Mouse (Mus musculus): ENCODE measurements around the gene Chkb. TPM values are rescaled to one million over a fixed set of nuclear protein-coding genes. Genes with fewer than 3 reads are reported as not detected.

Chkb gene
- polyA plus RNA-seq (2016; fragmentation: Nextera tagmentation; extraction: Ambion mirVana), result 59.2 and 61.8 TPM in 2 replicates

- WGBS, result 1% methylated on average over 70 of the region's 70 CpGs
- Histone ChIP-seq H3K27ac (peak within 1 kb of the TSS; percentile 96), H3K27me3 (no peaks in the 10 kb centered on the region), H3K9me3 (no peaks in the 10 kb centered on the region), H3K36me3 (peaks cover 25% of the 10 kb centered on the region), H3K4me1 (replicated peaks) (peaks cover 24% of the 10 kb centered on the region), H3K4me2 (peak within 1 kb of the TSS; percentile 87), H3K4me3 (replicated peaks) (peak within 1 kb of the TSS; percentile 74), H3K9ac (replicated peaks) (peak within 1 kb of the TSS; percentile 75)
- peak; percentile 90 for ATAC-seq (ENCODE audit: insufficient number of reproducible peaks, insufficient read depth, low FRiP score, low TSS enrichment, low read depth)
These were observed at the start of gene Chkb, which contains the start of the genes C730034F03Rik and Gm44502 for GRCm38 (mm10) chr15:89429352-89430221. Gene Chkb (minus strand): TSS chr15:89429908. Gene C730034F03Rik (plus strand): TSS chr15:89429589. Gene Gm44502 (minus strand): TSS chr15:89429696.

DNA sequence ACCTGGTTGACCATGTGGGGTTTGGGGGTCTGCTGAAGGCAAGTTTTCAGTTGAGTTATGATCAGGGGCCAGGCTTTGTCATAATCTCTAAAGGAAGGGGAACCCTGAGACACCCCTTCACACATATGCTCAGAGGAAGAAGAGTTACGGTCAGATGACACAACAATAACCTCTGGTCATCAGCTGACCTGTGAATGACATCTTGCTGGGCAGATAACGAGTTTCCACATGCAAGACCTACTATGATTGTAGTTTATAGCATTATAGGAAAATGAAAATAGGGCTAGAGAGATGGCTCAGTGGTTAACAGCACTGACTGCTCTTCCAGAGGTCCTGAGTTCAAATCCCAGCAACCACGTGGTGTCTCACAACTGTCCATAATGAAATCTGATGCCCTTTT is 48.9 kb upstream of the Chkb start:
- 0 out of 2 replicates have a peak, but pooled peaks cover 7% of the 10 kb centered on the region for H3K9me3 ChIP-seq
- no peak overlapping the region for H3K27ac ChIP-seq
- 81% methylated on average over 3 of the region's 3 CpGs for WGBS
- H3K27me3 ChIP-seq, result peaks cover 5% of the 10 kb centered on the region; the same call in 1 of the 2 replicates
- H3K4me2 ChIP-seq, result no peak overlapping the region
- H3K4me3 ChIP-seq (replicated peaks), result no peak overlapping the region
- H3K4me1 ChIP-seq (replicated peaks), result peaks cover 9% of the 10 kb centered on the region; the same call in 1 of the 2 replicates
- no peak overlapping the region for H3K9ac ChIP-seq (replicated peaks)
- ATAC-seq (ENCODE audit: insufficient number of reproducible peaks, insufficient read depth, low FRiP score, low TSS enrichment, low read depth), result no peak
- no peaks in the 10 kb centered on the region for H3K36me3 ChIP-seq

GRCm38 (mm10) chr15:89477806-89478205 is 48.1 kb upstream of the Chkb start:
- no peak for ATAC-seq (ENCODE audit: insufficient number of reproducible peaks, insufficient read depth, low FRiP score, low TSS enrichment, low read depth)
- 48% methylated on average over 8 of the region's 8 CpGs for WGBS
- Histone ChIP-seq H3K9me3 (0 out of 2 replicates have a peak, but pooled peaks cover 7% of the 10 kb centered on the region), H3K4me3 (replicated peaks) (no peak overlapping the region), H3K27me3 (peaks cover 5% of the 10 kb centered on the region; the same call in 1 of the 2 replicates), H3K27ac (no peak overlapping the region), H3K36me3 (no peaks in the 10 kb centered on the region), H3K4me2 (no peak overlapping the region), H3K4me1 (replicated peaks) (peaks cover 9% of the 10 kb centered on the region; the same call in 1 of the 2 replicates), H3K9ac (replicated peaks) (no peak overlapping the region)

- Histone ChIP-seq H3K9me3 (0 out of 2 replicates have a peak, but pooled peaks cover 3% of the 10 kb centered on the region), H3K4me2 (peak within 1 kb of the TSS; percentile 85), H3K27me3 (peaks cover 5% of the 10 kb centered on the region; the same call in 1 of the 2 replicates), H3K36me3 (no peaks in the 10 kb centered on the region), H3K27ac (peak within 1 kb of the TSS; percentile 41; the same call in 1 of the 2 replicates), H3K9ac (replicated peaks) (peak within 1 kb of the TSS; percentile 72), H3K4me3 (replicated peaks) (peak within 1 kb of the TSS; percentile 59), H3K4me1 (replicated peaks) (peaks cover 9% of the 10 kb centered on the region; the same call in 1 of the 2 replicates)
- no peak for ATAC-seq (ENCODE audit: insufficient number of reproducible peaks, insufficient read depth, low FRiP score, low TSS enrichment, low read depth)
- 33% methylated on average over 9 of the region's 9 CpGs for WGBS
These were observed 47.4 kb upstream of the Chkb start, which contains the start of gene Arsa for GRCm38 (mm10) chr15:89477091-89477491. Gene Arsa (minus strand): TSS chr15:89477425.

- Histone ChIP-seq H3K27me3 (peaks cover 5% of the 10 kb centered on the region; the same call in 1 of the 2 replicates), H3K4me2 (peak overlapping the region; percentile 85), H3K9me3 (no peaks in the 10 kb centered on the region), H3K9ac (replicated peaks) (peak overlapping the region; percentile 72), H3K4me3 (replicated peaks) (peak overlapping the region; percentile 59), H3K4me1 (replicated peaks) (peaks cover 9% of the 10 kb centered on the region; the same call in 1 of the 2 replicates), H3K36me3 (no peaks in the 10 kb centered on the region), H3K27ac (peak overlapping the region; percentile 41; the same call in 1 of the 2 replicates)
- peak; percentile 10; the same call in 1 of the 2 replicates for ATAC-seq (ENCODE audit: insufficient number of reproducible peaks, insufficient read depth, low FRiP score, low TSS enrichment, low read depth)
- 5% methylated on average over 5 of the region's 5 CpGs for WGBS
These were observed 46.7 kb upstream of the Chkb start for GRCm38 (mm10) chr15:89476475-89476815.

DNA sequence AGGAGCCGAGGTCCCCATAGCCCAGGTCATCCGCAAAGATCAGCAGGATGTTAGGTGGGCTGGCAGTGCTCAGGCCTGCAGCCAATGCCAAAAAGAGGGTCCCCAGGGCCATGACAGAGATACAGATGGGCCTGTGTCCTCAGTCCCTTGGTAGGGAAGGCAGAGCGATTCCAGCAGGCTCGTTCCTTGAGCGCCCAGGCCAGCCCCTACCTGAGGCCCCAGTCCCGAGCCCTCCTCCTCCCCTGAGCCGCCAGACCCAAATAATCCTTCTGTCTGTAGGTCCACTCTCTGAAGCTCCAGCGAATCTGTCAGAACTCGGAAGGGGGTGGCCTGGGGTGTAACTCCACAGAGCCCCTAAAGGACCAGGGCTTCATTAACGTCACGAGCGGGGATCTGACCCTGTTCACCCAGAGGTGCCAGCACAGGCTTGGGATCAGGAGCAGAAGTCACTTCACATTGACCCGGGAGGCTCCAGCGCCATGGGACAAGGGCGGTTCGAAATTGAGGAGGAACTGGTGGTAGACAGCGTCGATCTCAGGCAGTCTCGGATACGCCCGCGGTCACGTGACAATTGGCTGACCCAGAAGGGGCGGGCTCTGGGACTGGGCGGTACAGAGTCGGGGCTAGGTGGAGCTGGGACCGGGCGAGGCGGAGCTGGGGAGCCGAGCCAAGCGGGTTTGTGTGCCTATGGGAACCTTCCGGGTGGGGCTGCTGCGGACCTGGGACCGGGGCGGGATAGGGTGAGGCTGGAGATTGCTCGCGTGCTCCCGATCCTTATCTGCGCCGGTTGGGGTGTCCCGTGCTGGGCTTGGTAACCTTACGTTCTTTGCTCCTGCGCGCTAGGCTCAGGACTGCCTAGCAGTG is 46.1 kb upstream of the Chkb start:
- Histone ChIP-seq H3K4me3 (replicated peaks) (peak overlapping the region; percentile 59), H3K36me3 (no peaks in the 10 kb centered on the region), H3K27me3 (peaks cover 5% of the 10 kb centered on the region; the same call in 1 of the 2 replicates), H3K4me1 (replicated peaks) (peaks cover 9% of the 10 kb centered on the region; the same call in 1 of the 2 replicates), H3K9ac (replicated peaks) (peak overlapping the region; percentile 72), H3K27ac (peak overlapping the region; percentile 41; the same call in 1 of the 2 replicates), H3K4me2 (peak overlapping the region; percentile 85), H3K9me3 (no peaks in the 10 kb centered on the region)
- WGBS, result 8% methylated on average over 44 of the region's 44 CpGs
- ATAC-seq (ENCODE audit: insufficient number of reproducible peaks, insufficient read depth, low FRiP score, low TSS enrichment, low read depth), result peak; percentile 96

DNA sequence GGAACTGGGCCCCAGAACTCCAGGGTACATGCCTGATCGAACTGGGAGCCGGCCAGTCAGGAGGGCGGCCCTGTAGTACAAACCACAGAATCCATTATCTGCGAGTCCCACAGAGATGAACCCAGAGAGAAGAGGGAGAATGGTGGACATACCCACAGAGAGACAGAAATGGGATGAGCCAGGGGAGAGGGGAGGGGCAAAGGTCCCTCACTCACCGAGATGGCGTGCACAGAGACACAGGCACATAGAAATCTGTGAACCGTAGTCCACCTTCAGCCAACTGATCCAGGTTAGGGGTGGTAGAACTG is 45.5 kb upstream of the Chkb start:
- peak overlapping the region; percentile 59 for H3K4me3 ChIP-seq (replicated peaks)
- no peaks in the 10 kb centered on the region for H3K9me3 ChIP-seq
- H3K27me3 ChIP-seq, result peaks cover 5% of the 10 kb centered on the region; the same call in 1 of the 2 replicates
- peak overlapping the region; percentile 72 for H3K9ac ChIP-seq (replicated peaks)
- no peak overlapping the region for H3K27ac ChIP-seq
- no peak; the same call in 1 of the 2 replicates for ATAC-seq (ENCODE audit: insufficient number of reproducible peaks, insufficient read depth, low FRiP score, low TSS enrichment, low read depth)
- H3K4me2 ChIP-seq, result peak overlapping the region; percentile 85
- 92% methylated on average over 7 of the region's 7 CpGs for WGBS
- peaks cover 9% of the 10 kb centered on the region; the same call in 1 of the 2 replicates for H3K4me1 ChIP-seq (replicated peaks)
- no peaks in the 10 kb centered on the region for H3K36me3 ChIP-seq

DNA sequence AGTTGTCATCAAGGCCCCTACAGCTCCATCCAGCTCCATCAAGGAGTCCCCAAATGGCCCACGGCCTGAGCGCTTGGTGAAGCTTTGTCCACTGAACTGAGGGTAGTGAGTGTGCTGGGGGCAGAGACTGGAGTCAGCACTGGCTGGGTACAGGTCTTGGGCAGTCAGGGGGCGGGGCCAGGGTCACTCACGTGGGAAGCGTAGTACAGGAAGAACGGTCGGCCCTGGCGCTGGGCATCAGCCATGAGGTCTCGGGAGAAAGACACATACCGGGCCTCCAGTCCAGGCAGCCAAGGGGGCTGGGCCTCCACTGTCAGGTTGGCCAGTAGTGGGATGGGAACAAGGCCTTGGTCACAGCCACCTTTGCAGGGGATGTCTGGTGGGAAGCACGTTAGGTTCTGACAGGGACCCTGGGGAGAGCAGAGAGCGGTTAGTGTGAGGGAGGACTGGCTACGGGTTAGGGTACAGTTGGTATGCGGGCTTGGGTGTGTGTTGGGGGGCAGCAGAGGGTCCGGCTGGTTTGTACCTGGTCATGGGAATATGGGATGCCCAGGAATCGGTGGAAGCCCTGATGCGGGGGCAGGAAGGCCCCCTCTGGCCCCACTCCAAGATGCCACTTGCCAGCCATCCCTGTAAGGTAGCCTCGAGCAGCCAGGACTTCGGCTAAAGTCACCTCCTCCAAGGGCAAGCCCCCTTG is 45.0 kb upstream of the Chkb start:
- Histone ChIP-seq H3K9me3 (no peaks in the 10 kb centered on the region), H3K9ac (replicated peaks) (no peak overlapping the region), H3K4me1 (replicated peaks) (peaks cover 9% of the 10 kb centered on the region; the same call in 1 of the 2 replicates), H3K4me2 (peak overlapping the region; percentile 85; the same call in 1 of the 2 replicates), H3K27me3 (peaks cover 5% of the 10 kb centered on the region; the same call in 1 of the 2 replicates), H3K27ac (no peak overlapping the region), H3K36me3 (no peaks in the 10 kb centered on the region), H3K4me3 (replicated peaks) (no peak overlapping the region)
- 92% methylated on average over 19 of the region's 19 CpGs for WGBS
- ATAC-seq (ENCODE audit: insufficient number of reproducible peaks, insufficient read depth, low FRiP score, low TSS enrichment, low read depth), result no peak

GRCm38 (mm10) chr15:89473921-89474320 is 44.2 kb upstream of the Chkb start:
- no peak overlapping the region for H3K9ac ChIP-seq (replicated peaks)
- no peak overlapping the region for H3K4me2 ChIP-seq
- no peaks in the 10 kb centered on the region for H3K9me3 ChIP-seq
- no peaks in the 10 kb centered on the region for H3K36me3 ChIP-seq
- no peak overlapping the region for H3K27ac ChIP-seq
- peaks cover 9% of the 10 kb centered on the region; the same call in 1 of the 2 replicates for H3K4me1 ChIP-seq (replicated peaks)
- no peak overlapping the region for H3K4me3 ChIP-seq (replicated peaks)
- 93% methylated on average over 8 of the region's 8 CpGs for WGBS
- ATAC-seq (ENCODE audit: insufficient number of reproducible peaks, insufficient read depth, low FRiP score, low TSS enrichment, low read depth), result no peak
- peaks cover 5% of the 10 kb centered on the region; the same call in 1 of the 2 replicates for H3K27me3 ChIP-seq

DNA sequence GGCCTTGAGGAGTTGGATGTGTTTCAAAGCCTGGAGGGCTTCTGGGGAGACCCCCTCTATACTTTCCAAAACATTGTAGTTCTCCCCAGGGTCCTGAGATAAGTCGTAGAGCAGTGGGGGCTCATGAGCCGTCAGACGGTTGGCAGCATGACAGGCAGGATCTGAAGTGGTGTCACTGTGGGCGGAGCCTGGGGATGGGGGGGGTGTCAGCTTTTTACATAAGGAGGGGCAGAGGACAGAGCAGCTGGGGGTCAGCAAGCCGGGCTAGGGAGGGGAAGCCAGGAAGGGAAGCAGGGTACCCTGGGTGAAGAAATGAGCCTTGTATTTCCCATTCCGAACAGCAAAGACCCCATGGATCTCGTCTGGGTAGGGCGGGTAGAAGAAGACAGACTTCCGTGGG is 43.7 kb upstream of the Chkb start:
- Histone ChIP-seq H3K4me2 (no peak overlapping the region), H3K4me1 (replicated peaks) (peaks cover 9% of the 10 kb centered on the region; the same call in 1 of the 2 replicates), H3K4me3 (replicated peaks) (no peak overlapping the region), H3K27ac (no peak overlapping the region), H3K9me3 (no peaks in the 10 kb centered on the region), H3K9ac (replicated peaks) (no peak overlapping the region), H3K36me3 (no peaks in the 10 kb centered on the region), H3K27me3 (peaks cover 5% of the 10 kb centered on the region; the same call in 1 of the 2 replicates)
- no peak for ATAC-seq (ENCODE audit: insufficient number of reproducible peaks, insufficient read depth, low FRiP score, low TSS enrichment, low read depth)
- WGBS, result 82% methylated on average over 9 of the region's 9 CpGs
